Mouse (Mus musculus) neural tube, embryonic 12.5 days (tissue): ENCODE data around the gene Ugt1a2. TPM values are rescaled to one million over a fixed set of nuclear protein-coding genes. Genes with fewer than 3 reads are reported as not detected.
"Not testable (repeated sequence)": the region's sequence is repeated elsewhere in the genome, so short reads cannot be mapped to it uniquely, and the experiment has no call there.

ENCODE experiments used
- ATAC-seq: fragments of 200-750 bp; cut with Nextera tagmentation; 2 replicates; pipeline ENCODE4 v1.8.0; 2017; ENCODE audit warnings: low read depth, mild to moderate bottlenecking, moderate TSS enrichment, moderate library complexity; ENCODE audit not compliant: low FRiP score
- H3K27ac ChIP-seq: fragments of 300-500 bp; sonication (generic); 2 replicates; pipeline ENCODE4 v1.5.1; 2016
- H3K27me3 ChIP-seq: fragments of 300-500 bp; sonication (generic); replicated peaks from 2 replicates; pipeline ENCODE4 v1.6.1; 2016; ENCODE audit warnings: mild to moderate bottlenecking
- H3K36me3 ChIP-seq: fragments of 300-500 bp; sonication (generic); 2 replicates; pipeline ENCODE4 v1.6.1; 2016; ENCODE audit warnings: mild to moderate bottlenecking
- H3K4me1 ChIP-seq: fragments of 300-500 bp; sonication (generic); 2 replicates; pipeline ENCODE4 v1.6.1; 2016
- H3K4me2 ChIP-seq: fragments of 300-500 bp; sonication (generic); replicated peaks from 2 replicates; pipeline ENCODE4 v1.6.1; 2016; ENCODE audit warnings: mild to moderate bottlenecking
- H3K4me3 ChIP-seq: fragments of 300-500 bp; sonication (generic); 2 replicates; pipeline ENCODE4 v1.5.1; 2016
- H3K9ac ChIP-seq: fragments of 300-500 bp; sonication (generic); 2 replicates; pipeline ENCODE4 v1.6.1; 2016; ENCODE audit warnings: mild to moderate bottlenecking
- H3K9me3 ChIP-seq: fragments of 300-500 bp; sonication (generic); 2 replicates; pipeline ENCODE4 v1.6.1; 2016; ENCODE audit warnings: mild to moderate bottlenecking
- WGBS: fragments of 180-500 bp; shearing (Covaris S2); methylation state at CpG from one replicate; pipeline ENCODE4 v1.1.7; 2016; 5-methylcytosine and 5-hydroxymethylcytosine counted together
- polyA plus RNA-seq: library from polyadenylated mRNA; unstranded; fragments of >200 nt; fragmentation: Nextera tagmentation; extraction: Ambion mirVana; gene quantifications from 2 replicates; pipeline ENCODE4 v1.2.1, GENCODE M21; 2016

Gene Ugt1a2
- not detected in 2 replicates for polyA plus RNA-seq

GRCm38 (mm10) chr1:88200456-88200855 lies at the start of gene Ugt1a2:
Ugt1a2 (plus strand) TSS chr1:88200601.
- no peak within 1 kb of the TSS for H3K4me3 ChIP-seq
- H3K4me1 ChIP-seq, result peaks cover 4% of the 10 kb centered on the region; the same call in 1 of the 2 replicates
- no peak within 1 kb of the TSS for H3K9ac ChIP-seq
- H3K36me3 ChIP-seq, result no peaks in the 10 kb centered on the region
- H3K4me2 ChIP-seq, result no peak within 1 kb of the TSS
- no peaks in the 10 kb centered on the region for H3K9me3 ChIP-seq
- H3K27me3 ChIP-seq, result 0 out of 2 replicates have a peak, but pooled peaks cover 3% of the 10 kb centered on the region
- 84% methylated on average over 7 of the region's 7 CpGs for WGBS
- H3K27ac ChIP-seq, result no peak within 1 kb of the TSS
- no peak for ATAC-seq

GRCm38 (mm10) chr1:88158430-88158829 lies 42.0 kb upstream of the Ugt1a2 start:
- Histone ChIP-seq H3K27me3 (no peaks in the 10 kb centered on the region), H3K9ac (no peak overlapping the region), H3K27ac (no peak overlapping the region), H3K36me3 (no peaks in the 10 kb centered on the region), H3K4me1 (no peaks in the 10 kb centered on the region), H3K4me3 (no peak overlapping the region), H3K4me2 (no peak overlapping the region), H3K9me3 (no peaks in the 10 kb centered on the region)
- 88% methylated on average over 2 of the region's 2 CpGs for WGBS
- ATAC-seq, result no peak

- ATAC-seq, result no peak
- no peak within 1 kb of the TSS for H3K4me2 ChIP-seq
- H3K4me1 ChIP-seq, result no peaks in the 10 kb centered on the region
- H3K9me3 ChIP-seq, result no peaks in the 10 kb centered on the region
- no peaks in the 10 kb centered on the region for H3K27me3 ChIP-seq
- H3K36me3 ChIP-seq, result no peaks in the 10 kb centered on the region
- 81% methylated on average over 5 of the region's 5 CpGs for WGBS
- H3K4me3 ChIP-seq, result no peak within 1 kb of the TSS
- no peak within 1 kb of the TSS for H3K9ac ChIP-seq
- H3K27ac ChIP-seq, result no peak within 1 kb of the TSS
Measured at GRCm38 (mm10) chr1:88165711-88166110, 34.7 kb upstream of the Ugt1a2 start, which contains the start of gene Ugt1a5. Ugt1a5 (plus strand) TSS chr1:88166012.

GRCm38 (mm10) chr1:88172190-88172589 lies 28.2 kb upstream of the Ugt1a2 start:
- ATAC-seq, H3K27me3 ChIP-seq, H3K4me3 ChIP-seq, H3K4me1 ChIP-seq, H3K36me3 ChIP-seq, H3K27ac ChIP-seq, H3K9me3 ChIP-seq, H3K4me2 ChIP-seq, H3K9ac ChIP-seq: not testable (repeated sequence)
- 91% methylated on average over 5 of the region's 7 CpGs for WGBS

- Histone ChIP-seq H3K9ac (no peak overlapping the region), H3K27me3 (no peaks in the 10 kb centered on the region), H3K4me3 (no peak overlapping the region), H3K27ac (no peak overlapping the region), H3K4me2 (no peak overlapping the region), H3K36me3 (no peaks in the 10 kb centered on the region), H3K9me3 (peaks cover 10% of the 10 kb centered on the region; the same call in 1 of the 2 replicates), H3K4me1 (no peaks in the 10 kb centered on the region)
- WGBS, result 92% methylated on average over 1 of the region's 1 CpGs
- ATAC-seq, result no peak
Measured at GRCm38 (mm10) chr1:88179657-88180056, 20.7 kb upstream of the Ugt1a2 start.

GRCm38 (mm10) chr1:88186325-88186935 lies 14.0 kb upstream of the Ugt1a2 start:
- H3K9me3 ChIP-seq, result no peaks in the 10 kb centered on the region
- ATAC-seq, result no peak

GRCm38 (mm10) chr1:88192136-88192535 lies 8.3 kb upstream of the Ugt1a2 start:
- no peak overlapping the region for H3K27ac ChIP-seq
- H3K9ac ChIP-seq, result no peak overlapping the region
- H3K27me3 ChIP-seq, result no peaks in the 10 kb centered on the region
- WGBS, result 68% methylated on average over 3 of the region's 3 CpGs
- ATAC-seq, result no peak
- H3K4me3 ChIP-seq, result no peak overlapping the region
- H3K4me2 ChIP-seq, result no peak overlapping the region
- no peaks in the 10 kb centered on the region for H3K36me3 ChIP-seq
- H3K4me1 ChIP-seq, result no peaks in the 10 kb centered on the region
- no peaks in the 10 kb centered on the region for H3K9me3 ChIP-seq

More at GRCm38 (mm10) chr1:88186325-88186935, 14.0 kb upstream of the Ugt1a2 start:
- no peaks in the 10 kb centered on the region for H3K4me1 ChIP-seq
- H3K27me3 ChIP-seq, result no peaks in the 10 kb centered on the region
- no peak overlapping the region for H3K27ac ChIP-seq
- H3K4me2 ChIP-seq, result no peak overlapping the region
- H3K36me3 ChIP-seq, result no peaks in the 10 kb centered on the region
- no peak overlapping the region for H3K9ac ChIP-seq
- no peak overlapping the region for H3K4me3 ChIP-seq
- WGBS, result 90% methylated on average over 5 of the region's 5 CpGs

GRCm38 (mm10) chr1:88195687-88196086 lies 4.7 kb upstream of the Ugt1a2 start:
- Histone ChIP-seq H3K27ac (no peak overlapping the region), H3K27me3 (0 out of 2 replicates have a peak, but pooled peaks cover 3% of the 10 kb centered on the region), H3K9me3 (no peaks in the 10 kb centered on the region), H3K4me1 (no peaks in the 10 kb centered on the region), H3K9ac (no peak overlapping the region), H3K4me3 (no peak overlapping the region), H3K36me3 (no peaks in the 10 kb centered on the region), H3K4me2 (no peak overlapping the region)
- WGBS, result 77% methylated on average over 1 of the region's 1 CpGs
- no peak for ATAC-seq

GRCm38 (mm10) chr1:88197443-88197842 lies 3.0 kb upstream of the Ugt1a2 start:
- Histone ChIP-seq H3K9me3 (no peaks in the 10 kb centered on the region), H3K4me3 (no peak overlapping the region), H3K9ac (no peak overlapping the region), H3K36me3 (no peaks in the 10 kb centered on the region), H3K27me3 (0 out of 2 replicates have a peak, but pooled peaks cover 3% of the 10 kb centered on the region), H3K27ac (no peak overlapping the region), H3K4me2 (no peak overlapping the region), H3K4me1 (no peaks in the 10 kb centered on the region)
- WGBS, result 77% methylated on average over 3 of the region's 3 CpGs
- no peak for ATAC-seq

GRCm38 (mm10) chr1:88199996-88200395 lies 405 bp upstream of the Ugt1a2 start:
- WGBS, result 82% methylated on average over 2 of the region's 2 CpGs
- Histone ChIP-seq H3K27ac (no peak overlapping the region), H3K36me3 (no peaks in the 10 kb centered on the region), H3K9ac (no peak overlapping the region), H3K4me2 (no peak overlapping the region), H3K4me1 (no peaks in the 10 kb centered on the region), H3K4me3 (no peak overlapping the region), H3K9me3 (no peaks in the 10 kb centered on the region), H3K27me3 (0 out of 2 replicates have a peak, but pooled peaks cover 3% of the 10 kb centered on the region)
- no peak for ATAC-seq

- Histone ChIP-seq H3K4me3 (peak within 1 kb of the TSS; percentile 47), H3K27ac (no peak within 1 kb of the TSS), H3K36me3 (no peaks in the 10 kb centered on the region), H3K4me2 (peak within 1 kb of the TSS; percentile 79), H3K27me3 (0 out of 2 replicates have a peak, but pooled peaks cover 3% of the 10 kb centered on the region), H3K9ac (peak within 1 kb of the TSS; percentile 76), H3K4me1 (peaks cover 5% of the 10 kb centered on the region; the same call in 1 of the 2 replicates), H3K9me3 (no peaks in the 10 kb centered on the region)
- 5% methylated on average over 62 of the region's 62 CpGs for WGBS
- ATAC-seq, result peak; percentile 99
Measured at GRCm38 (mm10) chr1:88205294-88205922, 5.0 kb downstream of the Ugt1a2 start, which contains the start of gene Dnajb3. Dnajb3 (minus strand) TSS chr1:88205782.

- no peak overlapping the region for H3K27ac ChIP-seq
- H3K4me3 ChIP-seq, result no peak overlapping the region
- no peak overlapping the region for H3K4me2 ChIP-seq
- no peaks in the 10 kb centered on the region for H3K36me3 ChIP-seq
- no peak overlapping the region for H3K9ac ChIP-seq
- peaks cover 7% of the 10 kb centered on the region for H3K9me3 ChIP-seq
- H3K27me3 ChIP-seq, result no peaks in the 10 kb centered on the region
- WGBS, result 76% methylated on average over 2 of the region's 2 CpGs
- ATAC-seq, result no peak
- peaks cover 5% of the 10 kb centered on the region; the same call in 1 of the 2 replicates for H3K4me1 ChIP-seq
Measured at GRCm38 (mm10) chr1:88206843-88207479, 6.6 kb downstream of the Ugt1a2 start.
